Mouse (Mus musculus) inflammation-experienced regulatory T-cells (primary cell): ENCODE data around the gene Slc4a1ap. TPM values are rescaled to one million over a fixed set of nuclear protein-coding genes. Genes with fewer than 3 reads are reported as not detected.

Experiments
- polyA plus RNA-seq, 2 experiments: library from polyadenylated mRNA; unstranded; fragments of 100-300 nt; shearing (Covaris generic); gene quantifications; one replicate each; pipeline ENCODE4 v1.2.1; 2017

The Slc4a1ap gene
- polyA plus RNA-seq: 10 to 100 TPM; 51.0 to 58.9 TPM

GRCm38 (mm10) chr5:31526354-31527116 lies at the start of gene Slc4a1ap:
Gene Slc4a1ap (plus strand): TSS chr5:31526995.

GRCm38 (mm10) chr5:31485440-31485839 lies 41.4 kb upstream of the Slc4a1ap start, which contains the start of gene 4930548H24Rik:
Gene 4930548H24Rik (plus strand): TSS chr5:31485740.

GRCm38 (mm10) chr5:31494513-31495297 lies 32.1 kb upstream of the Slc4a1ap start, which contains the start of gene Gpn1:
Gene Gpn1 (plus strand): TSS chr5:31494741.

GRCm38 (mm10) chr5:31527707-31528106 lies 912 bp downstream of the Slc4a1ap start, which contains the start of gene Supt7l:
Gene Supt7l (minus strand): TSS chr5:31527807.

GRCm38 (mm10) chr5:31596481-31597429 lies 70.0 kb downstream of the Slc4a1ap start, which contains the start of gene Mrpl33:
Gene Mrpl33 (plus strand): TSS chr5:31596935.

Other genes starting within 250 kb of the Slc4a1ap start
- gene Ift172, start 235.9 kb upstream of the Slc4a1ap start, polyA plus RNA-seq: 10 to 100 TPM in 1 of 2 experiments, 1 to 10 TPM in 1; 6.7 to 10.3 TPM
- under 1 TPM; 0.16 to 0.71 TPM for gene Fndc4, start 230.9 kb upstream of the Slc4a1ap start, polyA plus RNA-seq
- gene Gckr, start 229.6 kb upstream of the Slc4a1ap start, polyA plus RNA-seq: under 1 TPM; 0.07 to 0.99 TPM
- gene Zfp512, start 74.6 kb upstream of the Slc4a1ap start, polyA plus RNA-seq: 10 to 100 TPM; 53.9 to 61.7 TPM
- gene 4930548H24Rik, start 41.3 kb upstream of the Slc4a1ap start, polyA plus RNA-seq: 1 to 10 TPM in 1 of 2 experiments, under 1 TPM in 1; 0.35 to 2.4 TPM
- gene Gpn1, start 32.3 kb upstream of the Slc4a1ap start, polyA plus RNA-seq: 10 to 100 TPM; 32.8 to 48.0 TPM
- 10 to 100 TPM; 27.0 to 33.5 TPM for gene Supt7l, start 812 bp downstream of the Slc4a1ap start, polyA plus RNA-seq
- gene Mrpl33, start 69.9 kb downstream of the Slc4a1ap start, polyA plus RNA-seq: 100 to 1,000 TPM; 201 to 233 TPM
- gene Rbks, start 170.6 kb downstream of the Slc4a1ap start, polyA plus RNA-seq: 10 to 100 TPM; 14.6 to 19.4 TPM
- gene Babam2, start 170.7 kb downstream of the Slc4a1ap start, polyA plus RNA-seq: 10 to 100 TPM; 37.7 to 51.3 TPM